13 mouse cellular contexts compared by ENCODE assay signal in genomic region chr14:62751479-62751878, GRCm38 (mm10). TPM values are rescaled to one million over a fixed set of nuclear protein-coding genes. Genes with fewer than 3 reads are reported as not detected.
A peak's percentile ranks its signal among the peaks of the same experiment; 100 is the strongest.
DNase-seq lines count a peak whose midpoint lies in the region; ATAC-seq lines count a peak whose summit lies in the region.
"Had no signal": no experiment of that assay in that cellular context is flagged by ENCODE, and none has a peak within 500 bp of the region (broad histone marks: within the 10 kb centered on the region; RNA-seq: fewer than 3 reads in every experiment).

No protein-coding gene starts in this region.

- no peak for ATAC-seq in embryonic facial prominence, embryonic 11.5 days (replicated peaks; ENCODE audit: insufficient number of reproducible peaks, low FRiP score, low TSS enrichment, low read depth)
- peak; percentile 81 for ATAC-seq in erythroblast, adult 5-6 weeks (replicated peaks; ENCODE audit: low FRiP score, poor library complexity, severe bottlenecking)
- ATAC-seq in kidney, embryonic 16.5 days (ENCODE audit: low FRiP score, low TSS enrichment) = no peak
- ATAC-seq: forebrain, embryonic 15.5 days; intestine, embryonic 16.5 days had no signal

- no peaks in the 10 kb centered on the region for H3K9me3 ChIP-seq in embryonic facial prominence, embryonic 11.5 days (replicated peaks; ENCODE audit: control insufficient read depth, low read length)
- no peaks in the 10 kb centered on the region for H3K9me3 ChIP-seq in embryonic facial prominence, embryonic 10.5 days
- H3K9me3 ChIP-seq in kidney, embryonic 16.5 days (ENCODE audit: low read length) = no peaks in the 10 kb centered on the region
- H3K9me3 ChIP-seq: forebrain, embryonic 15.5 days; limb, embryonic 13.5 days; midbrain, embryonic 12.5 days had no signal

- H3K4me3 ChIP-seq in embryonic facial prominence, embryonic 11.5 days (ENCODE audit: low read depth, low read length) = no peak overlapping the region
- no peak overlapping the region for H3K4me3 ChIP-seq in embryonic facial prominence, embryonic 10.5 days
- H3K4me3 ChIP-seq in kidney, embryonic 16.5 days (ENCODE audit: low read length) = no peak overlapping the region
- H3K4me3 ChIP-seq: forebrain, embryonic 15.5 days; limb, embryonic 13.5 days; midbrain, embryonic 12.5 days had no signal

- H3K27me3 ChIP-seq in embryonic facial prominence, embryonic 11.5 days (ENCODE audit: control insufficient read depth, insufficient read depth, low read length) = no peaks in the 10 kb centered on the region
- no peaks in the 10 kb centered on the region for H3K27me3 ChIP-seq in embryonic facial prominence, embryonic 10.5 days (replicated peaks; ENCODE audit: low read depth, poor library complexity, severe bottlenecking)
- H3K27me3 ChIP-seq in kidney, embryonic 16.5 days (ENCODE audit: insufficient read depth, low read length) = no peaks in the 10 kb centered on the region
- H3K27me3 ChIP-seq: forebrain, embryonic 15.5 days; limb, embryonic 13.5 days; midbrain, embryonic 12.5 days had no signal

- H3K9ac ChIP-seq in embryonic facial prominence, embryonic 11.5 days (replicated peaks; ENCODE audit: low read length) = no peak overlapping the region
- no peak overlapping the region for H3K9ac ChIP-seq in kidney, embryonic 16.5 days (replicated peaks; ENCODE audit: low read length)
- H3K9ac ChIP-seq: forebrain, embryonic 15.5 days; limb, embryonic 13.5 days; midbrain, embryonic 12.5 days had no signal

- DNase-seq in embryonic facial prominence, embryonic 11.5 days (ENCODE audit: low spot score) = peak; percentile 27
- no peak for DNase-seq in embryonic facial prominence, embryonic 10.5 days (ENCODE audit: low spot score)
- peak; percentile 34 for DNase-seq in WW6 (ENCODE audit: low read depth, low spot score)
- peak; percentile 11 for DNase-seq in retina, embryonic 14.5 days (ENCODE audit: low spot score)
- no peak for DNase-seq in spleen, adult 18-20 months
- no peak for DNase-seq in lung, postnatal 4 days
- DNase-seq: heart, postnatal 36 days had no signal

- H3K36me3 ChIP-seq in embryonic facial prominence, embryonic 11.5 days (replicated peaks; ENCODE audit: control insufficient read depth, insufficient read depth, low read depth, low read length) = no peaks in the 10 kb centered on the region
- peaks cover 57% of the 10 kb centered on the region for H3K36me3 ChIP-seq in embryonic facial prominence, embryonic 10.5 days (replicated peaks)
- H3K36me3 ChIP-seq in kidney, embryonic 16.5 days (ENCODE audit: insufficient read depth, low read length) = peaks cover 11% of the 10 kb centered on the region; the same call in 1 of the 2 replicates
- H3K36me3 ChIP-seq: forebrain, embryonic 15.5 days had no signal

- H3K27ac ChIP-seq in embryonic facial prominence, embryonic 11.5 days (replicated peaks; ENCODE audit: low read depth, low read length) = no peak overlapping the region
- no peak overlapping the region for H3K27ac ChIP-seq in embryonic facial prominence, embryonic 10.5 days (replicated peaks)
- no peak overlapping the region for H3K27ac ChIP-seq in kidney, embryonic 16.5 days (ENCODE audit: low read length)
- H3K27ac ChIP-seq: forebrain, embryonic 15.5 days; limb, embryonic 13.5 days; midbrain, embryonic 12.5 days had no signal

- 85% methylated on average over 2 of the region's 2 CpGs for WGBS in embryonic facial prominence, embryonic 11.5 days
- WGBS in embryonic facial prominence, embryonic 10.5 days = 88% methylated on average over 2 of the region's 2 CpGs
- WGBS in kidney, embryonic 16.5 days = 89% methylated on average over 2 of the region's 2 CpGs

- H3K4me2 ChIP-seq in embryonic facial prominence, embryonic 11.5 days (ENCODE audit: low read depth, low read length) = no peak overlapping the region
- no peak overlapping the region for H3K4me2 ChIP-seq in kidney, embryonic 16.5 days (replicated peaks; ENCODE audit: low read depth, low read length)
- H3K4me2 ChIP-seq: forebrain, embryonic 15.5 days; limb, embryonic 13.5 days; midbrain, embryonic 12.5 days had no signal

- H3K4me1 ChIP-seq in embryonic facial prominence, embryonic 11.5 days (ENCODE audit: control insufficient read depth, insufficient read depth, low read length) = no peaks in the 10 kb centered on the region
- H3K4me1 ChIP-seq in embryonic facial prominence, embryonic 10.5 days = no peaks in the 10 kb centered on the region
- no peaks in the 10 kb centered on the region for H3K4me1 ChIP-seq in kidney, embryonic 16.5 days (ENCODE audit: insufficient read depth, low read length)
- H3K4me1 ChIP-seq: limb, embryonic 13.5 days; midbrain, embryonic 12.5 days had no signal

RNA-seq across cellular contexts. Expression of gene Ints6, which starts 9.5 kb away (rescaled TPM):
- polyA plus RNA-seq in embryonic facial prominence, embryonic 11.5 days (2014; fragmentation: Nextera tagmentation; extraction: Ambion mirVana) = 24.2 and 26.9 TPM in 2 replicates
- 19.9 and 20.5 TPM in 2 replicates for polyA plus RNA-seq in embryonic facial prominence, embryonic 10.5 days (2016; fragmentation: Nextera tagmentation; extraction: Ambion mirVana)
- 11.5 and 22.2 TPM in 2 replicates for total RNA-seq in erythroblast, adult 5-6 weeks (2015; ENCODE audit: low replicate concordance)
- total RNA-seq in erythroblast, adult 5-6 weeks (2017; ENCODE audit: low replicate concordance) = 35.7 and 45.7 TPM in 2 replicates
- polyA plus RNA-seq in kidney, embryonic 16.5 days (2015; fragmentation: Nextera tagmentation; extraction: Ambion mirVana) = 22.9 and 25.6 TPM in 2 replicates

Comparison
In these comparisons a context has a peak if more than half of its experiments do, and no peak if none do; other contexts are left out.
1. DNase-seq: peak in embryonic facial prominence, embryonic 11.5 days (single experiment), WW6 (single experiment) and retina, embryonic 14.5 days (single experiment); none in embryonic facial prominence, embryonic 10.5 days (single experiment), spleen, adult 18-20 months (0 of 2) and lung, postnatal 4 days (0 of 2).